Mouse (Mus musculus): ENCODE data around the gene Poglut1.

- no peak for TF ChIP-seq CTCF (IDR thresholded peaks at IDR 0.05; ENCODE audit: insufficient read depth, low read length)
- TF ChIP-seq POLR2A (IDR thresholded peaks at IDR 0.05; ENCODE audit: borderline replicate concordance, extremely low read depth, low read depth, low read length): no peak
Observed at GRCm38 (mm10) chr16:38475681-38476311, 74.3 kb downstream of the Poglut1 start.
